Mouse (Mus musculus): ENCODE results near the gene 1700069L16Rik.

DNA sequence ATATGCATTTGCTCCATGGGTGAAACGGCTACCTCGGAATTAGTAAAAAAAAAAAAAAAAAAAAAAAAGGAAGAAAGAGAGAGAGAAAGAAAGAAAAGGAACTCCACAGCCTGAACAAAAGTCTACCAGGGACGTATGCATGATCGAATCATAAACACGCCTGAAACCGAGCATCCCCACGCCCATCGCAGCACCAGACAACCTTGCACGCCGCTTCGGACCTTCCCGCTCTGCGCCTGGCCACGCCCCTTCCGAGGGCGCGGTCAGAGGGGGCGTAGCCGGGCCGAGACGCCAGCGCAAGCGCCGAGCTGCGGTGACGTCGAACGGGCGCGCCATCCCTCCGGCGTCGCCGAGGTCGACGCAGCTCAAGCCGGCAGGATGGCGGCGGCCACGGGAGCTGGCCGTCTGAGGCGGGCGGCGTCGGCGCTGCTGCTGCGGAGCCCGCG, 47.9 kb upstream of the 1700069L16Rik start, which contains the start of the genes Sart3 and Iscu:
- no peak for TF ChIP-seq GATA1 (IDR thresholded peaks at IDR 0.05; ENCODE audit: low read length)
- no peak for TF ChIP-seq TAL1 (IDR thresholded peaks at IDR 0.05; ENCODE audit: low read length)

All from erythroblast, embryonic 14.5 days (primary cell).